Mouse (Mus musculus) layer of hippocampus, adult 18-20 months (tissue): Measurements from ENCODE around the gene Tgfb3. TPM values are rescaled to one million over a fixed set of nuclear protein-coding genes. Genes with fewer than 3 reads are reported as not detected.

Source experiments
- DNase-seq, 2 experiments: peaks; one replicate each; pipeline ENCODE4 v3.0.0; 2022; ENCODE audit warnings: low spot score in 2 of 2
- total RNA-seq, 2 experiments: library from RNA; stranded (reverse); gene quantifications; 2 replicates each; pipeline ENCODE4 v1.2.3; 2021

The Tgfb3 gene
- total RNA-seq, 2 experiments from 2014 or later, result 18.8 to 19.4 TPM

DNA sequence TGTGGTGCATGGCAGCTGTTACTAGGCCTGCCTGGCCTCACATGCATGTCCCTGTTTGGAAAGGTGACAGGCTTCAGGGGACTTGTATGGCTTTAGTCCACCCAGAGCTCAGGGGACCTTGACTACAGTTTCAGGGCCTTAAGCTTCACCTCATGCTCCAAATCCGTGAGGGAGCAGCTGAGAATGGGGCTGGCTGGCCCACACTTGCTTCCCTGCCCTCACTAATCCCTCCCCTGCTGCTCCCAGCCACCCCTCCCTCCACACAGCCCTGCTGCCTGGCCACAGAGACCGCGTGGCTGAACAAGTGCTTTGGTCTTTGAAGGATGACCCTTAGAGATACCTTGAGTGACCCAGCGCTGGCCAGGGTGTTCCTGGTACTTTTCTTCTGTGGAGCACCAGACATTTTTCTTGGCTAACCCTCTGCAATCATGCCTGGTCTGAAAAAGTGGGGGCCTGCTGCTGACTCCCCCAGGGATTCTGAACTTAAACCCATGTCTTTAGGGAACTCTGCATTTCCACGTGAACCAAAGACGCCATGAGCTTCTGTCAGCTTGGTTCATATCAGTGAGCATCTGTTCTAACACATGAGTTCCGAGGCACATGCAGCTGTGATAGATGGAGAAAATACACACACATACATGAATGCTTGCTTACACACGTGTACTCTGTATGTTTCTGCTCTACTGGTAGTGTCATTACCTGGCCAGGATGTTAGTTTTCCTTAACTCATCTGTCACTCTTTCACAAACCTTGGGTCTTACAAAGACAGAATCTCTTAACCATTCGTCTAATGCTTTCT is 42.3 kb downstream of the Tgfb3 start:
- no peak for DNase-seq

DNA sequence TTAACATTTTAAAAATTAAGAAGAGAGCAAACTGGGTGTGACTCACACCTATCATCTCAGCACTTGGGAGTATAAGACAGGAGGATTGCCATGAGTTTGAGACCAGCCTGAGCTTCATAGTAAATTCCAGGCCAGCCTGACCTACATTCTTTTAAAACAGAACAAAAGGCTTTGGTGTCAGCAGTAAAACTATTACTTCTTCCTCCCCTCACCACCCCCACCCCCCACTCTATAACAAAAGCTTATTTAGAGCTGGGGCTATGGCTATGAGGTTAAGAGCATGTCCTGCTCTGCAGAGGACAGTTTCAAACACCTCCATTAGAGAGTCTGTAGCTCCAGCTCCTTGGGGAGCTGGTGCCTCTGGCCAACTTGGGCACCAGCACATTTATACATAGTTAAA is 43.3 kb downstream of the Tgfb3 start:
- DNase-seq, result no peak

DNA sequence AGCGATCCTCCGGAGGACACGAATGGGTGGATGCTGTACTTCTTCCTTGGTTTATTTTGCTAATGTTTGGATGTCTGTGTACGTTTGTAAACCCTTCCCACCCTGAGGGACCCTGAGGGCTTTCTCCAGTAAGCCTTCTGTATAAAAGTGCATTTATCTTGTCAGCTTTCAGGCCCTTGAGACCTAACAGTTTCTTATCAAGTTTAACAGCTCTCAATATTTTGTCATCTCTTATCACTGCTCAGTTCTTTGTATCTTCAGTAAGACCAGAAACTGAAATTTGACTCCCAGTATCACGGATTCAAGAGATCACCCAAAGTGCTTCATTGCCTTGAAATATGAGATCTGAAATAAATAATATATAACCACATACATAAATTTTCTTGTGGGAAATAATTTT is 47.9 kb downstream of the Tgfb3 start:
- DNase-seq, result no peak

DNA sequence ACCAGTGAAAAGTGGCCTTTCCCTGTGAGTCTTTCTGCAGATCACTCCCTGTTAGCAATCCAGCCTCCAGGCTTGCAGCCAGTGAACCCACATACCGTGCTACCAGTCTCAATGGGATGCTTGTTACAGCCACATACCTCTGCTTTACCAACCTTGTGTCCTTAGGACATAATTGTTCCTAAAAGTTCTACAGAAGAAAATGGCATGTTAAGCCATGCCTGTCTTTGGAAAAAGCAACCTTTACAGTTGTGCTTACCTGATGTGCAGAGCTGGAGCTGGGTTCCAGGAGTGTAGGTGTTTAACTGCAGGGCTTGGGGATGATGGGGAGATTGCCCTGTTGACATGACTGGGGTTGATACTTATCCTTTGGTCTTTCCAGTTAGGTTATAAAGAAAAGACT is 51.1 kb downstream of the Tgfb3 start:
- no peak for DNase-seq

DNA sequence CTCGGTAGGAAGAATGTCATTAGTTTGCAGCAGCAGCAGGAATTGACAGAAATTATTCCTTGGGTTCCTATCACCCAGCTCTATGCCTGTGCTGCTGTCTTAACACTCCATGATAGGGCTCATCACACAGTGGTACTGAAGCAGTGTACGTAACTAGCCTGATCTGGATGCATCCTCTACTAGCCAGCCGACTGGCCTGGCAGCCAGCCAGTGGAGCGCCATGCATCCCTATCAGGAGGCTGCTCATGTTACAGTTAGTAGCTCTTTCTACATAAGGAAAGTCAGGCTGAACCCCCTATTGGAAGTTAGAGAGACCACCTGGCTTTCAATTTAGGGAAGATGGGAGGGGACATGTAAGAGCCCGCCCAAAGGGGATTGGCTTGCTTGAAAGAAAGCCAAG is 51.8 kb downstream of the Tgfb3 start:
- DNase-seq, result no peak

DNA sequence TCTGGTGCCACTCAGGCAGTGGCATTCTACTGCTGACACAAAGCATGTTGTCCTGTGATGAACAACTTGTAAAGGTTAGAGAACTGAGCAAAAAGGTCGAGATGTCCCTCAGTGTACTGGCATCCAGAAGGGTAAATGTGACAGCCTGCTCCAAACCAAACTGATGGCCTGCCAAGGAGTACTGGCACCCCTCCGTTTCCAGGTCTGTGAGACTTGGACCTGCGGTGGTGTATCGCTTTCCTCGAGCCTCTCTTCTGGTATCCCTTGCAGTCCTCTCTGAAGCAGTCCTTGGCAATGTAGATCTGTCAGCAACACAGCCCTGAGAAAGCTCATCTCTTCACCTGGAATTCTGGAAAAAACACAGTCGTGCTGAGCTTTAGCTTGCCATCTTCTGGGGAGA is 53.4 kb downstream of the Tgfb3 start:
- DNase-seq, result no peak

DNA sequence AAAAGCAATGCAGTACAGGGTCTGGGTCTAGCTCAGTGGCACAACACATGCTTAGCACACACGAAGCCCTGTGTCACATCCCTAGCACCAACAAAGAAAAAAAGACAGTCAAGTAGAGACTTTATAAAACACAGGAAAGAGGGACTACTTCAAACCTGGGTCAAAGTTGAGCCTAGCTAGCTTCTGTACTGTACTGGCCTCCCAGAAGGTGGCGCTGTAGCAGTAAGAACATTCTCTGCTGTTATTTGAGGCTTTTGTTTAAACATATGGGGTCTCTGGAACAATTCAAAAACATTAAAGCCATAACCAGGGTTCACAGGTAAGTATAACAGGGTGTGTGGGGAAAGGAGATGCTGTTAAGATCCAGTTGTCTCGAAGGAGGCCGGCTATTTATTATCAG is 54.4 kb downstream of the Tgfb3 start:
- DNase-seq, result peak in 1 of 2 experiments; percentile 27

DNA sequence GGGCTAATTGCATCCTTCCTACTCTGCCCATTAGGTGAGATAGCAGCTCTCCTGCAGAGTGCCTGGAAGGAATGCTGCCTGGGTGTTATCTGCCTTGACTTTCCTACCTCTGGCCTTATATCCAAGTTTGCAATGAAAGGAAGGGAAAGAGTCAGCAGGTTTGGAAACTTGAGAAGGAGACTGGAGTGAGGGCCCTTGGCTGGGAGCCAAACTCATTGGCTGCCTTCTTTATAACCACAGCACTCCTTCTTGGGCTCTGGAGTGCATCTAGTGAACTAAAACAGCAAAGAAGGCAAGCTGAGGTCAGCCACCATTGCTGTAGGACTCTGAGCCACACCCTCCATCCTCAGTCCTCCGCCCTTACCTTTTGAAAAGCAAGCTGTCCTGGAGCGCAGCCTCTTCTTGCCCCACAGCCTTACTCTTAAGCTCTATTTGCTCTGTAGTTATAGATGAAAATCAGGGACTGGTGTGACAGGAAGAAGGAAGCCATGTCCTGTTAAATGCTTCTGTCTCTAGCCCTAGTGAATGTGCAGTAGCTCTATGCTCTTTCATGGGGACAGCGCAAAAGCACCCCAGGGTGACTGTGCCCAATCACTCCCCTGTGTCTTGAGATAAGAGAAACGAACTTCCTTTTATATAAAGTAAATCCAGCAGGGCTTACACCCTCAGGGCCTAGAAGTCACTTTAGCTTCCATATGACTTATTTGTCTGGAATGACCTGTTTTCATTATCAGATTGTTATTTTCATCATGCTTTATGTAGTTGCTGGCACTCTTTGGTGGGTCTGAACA is 55.6 kb downstream of the Tgfb3 start:
- no peak for DNase-seq

DNA sequence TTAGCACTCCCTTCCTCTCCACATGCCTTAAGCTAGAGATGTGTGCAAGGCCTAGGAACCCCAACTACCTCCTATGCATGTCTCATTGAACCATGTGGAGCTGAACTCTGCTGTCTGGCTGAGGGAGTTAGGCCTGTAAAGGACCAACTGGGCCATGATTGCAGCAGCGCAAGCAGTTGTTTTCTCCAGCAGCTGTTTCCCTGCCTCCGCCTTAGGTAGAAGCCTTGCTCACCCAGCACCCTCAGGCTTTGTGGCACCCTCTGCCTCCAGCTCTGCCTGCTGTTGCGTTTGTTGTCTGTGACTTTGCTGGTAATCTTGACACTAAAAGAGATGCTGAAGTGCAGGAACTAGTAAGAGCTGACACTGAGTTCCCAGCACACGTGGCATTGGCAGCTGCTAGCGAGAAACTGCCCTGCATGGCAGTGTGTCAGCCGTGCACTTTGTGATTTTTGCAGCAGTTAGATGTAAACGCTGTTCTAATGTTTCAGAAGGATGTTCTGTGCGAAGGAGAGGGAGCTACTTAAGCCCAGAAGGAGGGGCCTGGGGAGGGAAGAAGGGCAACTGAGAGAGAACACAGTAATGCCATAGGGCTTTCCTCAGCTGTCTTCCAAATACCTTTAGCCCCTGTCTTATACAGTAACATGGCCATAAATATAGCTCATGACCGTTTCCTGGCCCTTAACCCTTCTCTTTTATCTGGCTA is 56.4 kb downstream of the Tgfb3 start:
- DNase-seq, result no peak

DNA sequence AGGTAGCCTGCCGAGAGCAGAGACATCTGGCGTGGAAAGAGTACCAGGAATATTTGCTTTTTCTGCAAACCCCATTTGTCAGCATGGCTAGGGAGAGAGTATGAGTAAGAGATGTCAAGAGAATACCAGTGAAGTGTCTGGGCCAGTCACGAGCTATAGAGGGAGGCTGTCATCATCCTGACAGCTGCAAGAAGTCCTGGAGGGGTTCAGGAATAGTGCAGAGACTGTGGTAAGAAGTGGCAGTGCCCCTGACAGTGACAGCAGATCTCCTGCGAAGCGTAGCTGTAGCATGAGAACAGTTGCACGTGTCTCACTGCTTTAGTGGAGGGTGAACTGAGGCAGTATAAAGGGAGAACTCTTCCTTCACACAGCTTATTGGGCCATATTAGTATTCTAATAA is 57.3 kb downstream of the Tgfb3 start:
- DNase-seq, result no peak

DNA sequence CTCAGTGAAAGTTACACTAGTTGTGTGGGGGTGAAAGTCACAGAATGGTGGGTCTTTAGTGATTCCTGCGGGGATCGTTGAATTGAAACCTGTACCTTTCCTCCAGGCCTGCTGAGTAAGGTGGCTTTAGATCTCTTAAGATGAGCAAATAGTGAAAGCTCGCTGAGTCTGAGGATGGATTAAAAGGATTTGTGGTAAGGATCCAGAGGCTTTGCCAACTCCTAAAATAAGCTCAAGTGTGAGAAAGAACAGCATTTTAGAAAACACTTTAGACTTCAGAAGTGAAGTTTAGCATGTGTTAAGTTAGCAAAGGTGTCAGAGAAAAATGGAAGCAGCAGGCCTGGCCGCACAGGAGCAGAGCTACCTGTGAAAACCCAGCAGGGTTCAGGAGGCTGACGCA is 61.5 kb downstream of the Tgfb3 start:
- no peak for DNase-seq

DNA sequence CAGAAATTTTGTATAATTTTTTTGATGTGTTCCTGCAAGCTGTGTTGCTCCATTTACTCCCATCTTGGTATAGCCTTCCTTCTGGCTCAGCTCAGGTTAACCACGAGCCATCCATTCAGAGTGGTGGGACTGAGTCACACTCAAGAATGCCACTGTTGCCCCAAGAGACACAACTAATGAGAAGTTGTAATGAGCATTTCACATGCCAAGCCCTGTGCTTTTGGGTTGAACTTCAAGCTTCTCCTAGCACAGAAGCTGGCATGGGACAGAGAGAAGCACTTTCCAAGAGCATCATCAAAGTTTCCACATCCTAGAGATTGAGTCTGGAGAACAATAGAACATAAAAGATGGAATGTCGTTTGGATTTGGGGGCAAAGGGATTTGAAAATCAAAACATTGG is 63.7 kb downstream of the Tgfb3 start:
- no peak for DNase-seq

DNA sequence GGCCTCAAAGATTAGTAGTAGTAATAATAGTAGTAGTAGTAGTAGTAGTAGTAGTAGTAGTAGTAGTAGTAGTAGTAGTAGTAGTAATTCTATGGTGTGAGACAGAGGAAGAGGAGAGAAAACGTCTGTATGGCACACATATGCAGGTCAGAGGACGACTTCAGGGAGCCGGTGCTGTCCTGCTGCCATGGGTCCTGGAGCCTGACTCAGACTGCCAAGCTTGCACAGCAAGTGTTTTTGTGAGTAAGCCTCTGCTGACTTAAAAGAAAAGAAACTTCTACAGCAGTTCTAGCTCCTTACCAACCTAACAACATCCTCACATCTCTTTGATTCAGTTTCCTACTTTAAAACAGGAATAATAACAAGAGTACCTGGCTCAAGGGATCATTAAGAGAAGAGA is 64.2 kb downstream of the Tgfb3 start:
- DNase-seq, result no peak

DNA sequence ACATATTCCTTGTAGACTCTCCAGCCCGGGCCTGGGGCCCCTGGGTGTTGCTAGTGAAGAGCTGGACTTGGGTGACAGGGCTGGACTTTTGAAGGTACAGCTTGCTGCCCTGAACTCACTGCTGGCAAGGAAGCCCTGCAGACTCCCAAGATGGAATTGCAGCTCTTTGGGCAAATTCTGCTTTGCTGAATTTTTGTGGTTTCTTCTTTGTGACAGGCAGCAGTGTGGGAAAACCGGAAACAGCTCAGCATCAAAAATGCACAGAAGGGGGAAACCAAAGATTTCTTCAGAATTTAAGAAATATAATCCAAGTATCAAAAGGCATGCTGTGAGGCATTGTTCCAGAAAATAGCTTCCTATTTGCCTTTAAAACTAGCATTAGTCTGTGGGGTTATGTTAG is 64.7 kb downstream of the Tgfb3 start:
- no peak for DNase-seq

DNA sequence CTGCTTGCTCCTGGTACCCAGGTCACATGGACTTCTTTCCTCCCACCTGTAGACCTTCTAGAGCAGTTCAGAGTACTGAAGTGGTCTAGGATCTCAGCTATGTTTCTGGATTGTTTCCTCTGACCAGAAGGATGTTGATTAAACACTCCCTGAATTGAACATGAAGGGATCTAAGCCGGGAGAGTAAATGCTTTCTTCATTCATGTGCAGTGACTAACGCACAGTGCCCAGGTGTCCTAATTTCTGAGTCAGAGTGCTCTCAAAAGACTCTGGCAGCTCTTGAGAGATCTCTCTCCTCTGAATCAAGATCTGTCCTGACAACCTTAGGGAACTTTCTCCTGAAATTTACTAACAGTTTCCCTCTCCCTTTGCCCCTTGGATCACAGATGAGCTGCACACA is 66.6 kb downstream of the Tgfb3 start:
- no peak for DNase-seq

DNA sequence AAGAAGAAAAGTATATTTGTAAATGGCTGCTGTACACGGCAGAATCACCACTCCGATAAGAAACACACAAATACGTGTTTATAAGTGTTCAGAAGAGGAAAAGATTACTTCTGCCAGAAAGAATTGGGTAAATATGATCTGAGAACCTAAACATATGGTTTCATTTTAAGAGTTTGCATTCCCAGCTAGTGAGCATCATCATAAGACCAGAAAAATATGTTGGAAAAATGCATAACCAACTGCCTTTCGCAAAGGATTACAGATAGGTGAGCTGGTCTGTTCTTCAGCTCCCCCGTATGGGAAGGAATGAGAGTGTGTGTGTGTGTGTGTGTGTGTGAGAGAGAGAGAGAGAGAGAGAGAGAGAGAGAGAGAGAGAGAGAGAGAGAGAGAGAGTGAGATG is 68.2 kb downstream of the Tgfb3 start:
- no peak for DNase-seq

DNA sequence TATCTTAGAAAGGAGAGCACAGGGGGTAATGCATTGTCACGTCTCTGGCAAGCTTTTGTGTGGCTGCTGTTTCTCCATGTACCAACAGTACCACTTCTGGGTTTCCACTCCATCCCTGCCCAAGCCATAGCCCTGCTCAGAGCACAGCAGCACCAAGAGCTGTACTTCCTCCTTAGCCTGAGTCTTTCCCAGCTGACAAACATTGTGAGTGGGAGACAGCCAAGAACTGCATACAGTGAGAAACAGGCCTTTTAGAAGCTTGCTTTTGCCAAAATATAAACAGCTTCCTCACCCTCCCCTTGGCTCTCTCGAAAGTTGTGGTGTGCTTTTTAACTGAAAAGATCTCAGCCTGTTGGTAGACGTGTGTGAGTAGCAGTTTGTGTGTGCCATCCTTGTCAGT is 71.5 kb downstream of the Tgfb3 start:
- peak in 1 of 2 experiments; percentile 14 for DNase-seq

Other genes starting within 250 kb of the Tgfb3 start
- gene Ift43, start 3.5 kb upstream of the Tgfb3 start, total RNA-seq, result 10 to 100 TPM; 13.9 to 15.0 TPM
- 10 to 100 TPM; 28.4 to 32.9 TPM for gene Gpatch2l, start 162.8 kb upstream of the Tgfb3 start, total RNA-seq